Mouse (Mus musculus): ENCODE results near the gene Ccar1.
"Not testable (repeated sequence)": the region's sequence is repeated elsewhere in the genome, so short reads cannot be mapped to it uniquely, and the experiment has no call there.

Gene Ccar1

DNA sequence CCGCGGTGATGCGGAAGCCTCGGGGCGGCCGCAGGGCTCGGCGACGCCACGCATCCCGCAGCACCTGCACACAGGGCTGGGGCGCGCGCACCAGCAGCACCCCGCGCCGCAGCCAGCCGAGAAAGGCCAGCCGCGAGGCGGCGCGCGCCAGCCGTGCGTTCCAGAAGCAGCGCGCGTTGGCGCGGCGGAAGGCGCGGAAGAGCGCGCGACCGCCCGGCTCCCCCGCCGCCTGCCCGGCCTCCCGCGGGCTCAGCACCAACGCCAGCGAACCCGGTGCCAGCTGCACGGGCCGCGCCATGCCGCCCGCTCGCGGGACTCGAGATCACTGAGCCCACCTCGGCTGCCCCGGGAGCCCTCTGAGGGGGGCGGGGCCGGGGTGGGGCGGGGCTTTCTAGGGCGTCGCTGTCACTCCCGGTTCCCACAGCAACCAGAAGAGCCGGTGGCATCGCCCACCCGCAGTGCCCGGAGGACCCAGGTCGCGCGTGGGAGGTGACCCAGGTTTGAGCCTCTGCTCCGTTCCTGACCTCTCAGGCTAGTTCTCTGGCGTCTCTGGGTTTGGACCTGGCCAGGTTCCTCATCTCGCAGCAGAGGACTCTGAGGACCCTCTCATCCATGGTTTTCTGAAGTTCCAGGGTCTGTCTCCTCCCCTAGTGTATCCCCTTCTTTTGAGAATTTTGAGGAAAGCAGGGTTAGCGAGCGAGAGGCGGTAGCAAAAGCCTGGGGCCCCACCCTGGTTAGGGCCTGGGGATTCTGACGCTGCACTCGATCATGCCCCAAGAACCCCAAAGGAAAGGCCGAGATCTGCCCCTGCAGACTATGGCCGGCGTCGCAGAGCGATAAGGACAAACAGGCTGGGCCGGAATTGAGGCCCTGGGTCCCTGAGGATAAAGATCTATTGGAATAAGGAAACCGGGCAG lies 66.1 kb downstream of the Ccar1 start, which contains the start of gene Stox1:
Gene Stox1, minus strand, starts transcription at position 358 of the 917 bp plus-strand sequence.
- peak; percentile 57 for DNase-seq (ENCODE audit: low spot score)

DNA sequence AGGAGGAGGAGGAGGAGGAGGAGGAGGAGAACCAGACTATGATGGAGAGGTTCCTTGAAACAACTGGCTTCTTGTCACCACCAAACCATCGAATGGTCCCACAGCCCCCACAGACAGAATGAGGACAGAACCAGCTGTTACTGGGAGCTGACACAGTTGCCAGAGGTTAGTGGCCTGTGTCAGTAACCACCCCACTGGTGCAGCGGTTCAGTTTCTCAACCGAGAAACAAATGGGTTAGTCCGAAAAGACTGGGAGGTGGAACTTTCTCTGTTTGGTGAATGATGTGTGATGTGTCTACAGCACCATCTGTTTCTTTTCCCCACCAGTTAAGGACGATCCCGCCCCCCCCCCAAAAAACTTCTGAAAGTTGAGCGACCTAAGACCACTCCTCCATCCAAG lies 67.2 kb downstream of the Ccar1 start:
- no peak for DNase-seq (ENCODE audit: low spot score)

GRCm38 (mm10) chr10:62722701-62723100 lies 69.4 kb downstream of the Ccar1 start:
- DNase-seq (ENCODE audit: low spot score): no peak

DNA sequence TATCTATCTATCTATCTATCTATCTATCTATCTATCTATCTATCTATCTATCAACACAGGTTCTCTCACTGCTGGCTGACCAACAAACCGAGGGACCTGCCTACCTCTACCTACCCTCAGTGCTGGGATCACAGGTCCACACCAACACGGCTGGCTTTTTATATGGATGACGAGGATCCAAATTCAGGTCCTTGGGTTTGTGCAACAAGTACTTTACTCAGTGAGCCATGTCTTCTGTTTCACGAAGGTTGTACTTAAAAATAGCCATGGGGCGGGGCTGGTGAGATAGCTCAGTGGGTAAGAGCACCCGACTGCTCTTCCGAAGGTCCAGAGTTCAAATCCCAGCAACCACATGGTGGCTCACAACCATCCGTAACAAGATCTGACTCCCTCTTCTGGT lies 71.5 kb downstream of the Ccar1 start:
- DNase-seq (ENCODE audit: low spot score): not testable (repeated sequence)

GRCm38 (mm10) chr10:62713457-62713856 lies 78.6 kb downstream of the Ccar1 start:
- DNase-seq (ENCODE audit: low spot score): no peak

DNA sequence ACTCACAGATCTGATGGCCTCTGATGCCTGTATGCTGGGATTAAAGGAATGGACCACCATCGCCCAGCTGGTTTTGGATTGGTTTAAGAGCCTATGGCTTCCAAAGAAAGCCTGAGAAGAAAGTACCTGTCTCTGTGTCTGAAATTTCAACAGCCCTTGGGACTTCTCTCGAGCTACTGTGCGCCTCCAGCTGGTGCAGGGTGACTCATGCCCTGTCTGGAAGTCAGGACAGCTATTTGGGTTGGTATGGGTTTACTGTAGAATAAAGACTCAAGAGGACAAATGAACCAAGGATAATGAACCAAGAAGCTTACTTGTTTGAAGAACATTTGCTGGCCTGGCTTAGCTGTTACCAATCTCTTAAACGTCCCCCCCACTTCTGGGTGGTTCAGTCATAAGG lies 88.5 kb downstream of the Ccar1 start:
- no peak for DNase-seq (ENCODE audit: low spot score)

DNA sequence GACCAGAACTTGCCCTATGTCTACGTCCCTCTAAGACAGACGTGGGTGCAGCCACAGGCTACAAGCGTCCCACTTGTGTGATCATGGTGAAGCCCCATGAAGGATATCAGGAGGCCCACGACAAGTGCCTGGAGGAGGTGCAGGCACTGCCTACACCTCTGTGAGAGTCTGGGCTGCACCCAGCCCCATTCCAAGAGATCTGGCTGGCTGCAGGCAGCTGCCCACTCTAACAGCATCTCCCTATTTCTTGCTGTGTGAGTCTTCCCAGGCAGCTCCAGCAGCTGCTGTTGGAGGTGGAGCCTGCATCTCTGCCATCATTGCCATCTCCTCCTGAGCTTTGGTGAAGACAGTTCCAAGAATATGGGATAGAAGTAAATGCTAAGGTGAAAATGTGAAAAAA lies 89.7 kb downstream of the Ccar1 start:
- no peak for DNase-seq (ENCODE audit: low spot score)

Data from urinary bladder, postnatal 25 days (tissue).